Mouse (Mus musculus): ENCODE data around the gene Auts2. TPM values are rescaled to one million over a fixed set of nuclear protein-coding genes. Genes with fewer than 3 reads are reported as not detected.

Gene Auts2
- polyA plus RNA-seq, 1 experiment from 2014 or later, result 7.5 TPM

GRCm38 (mm10) chr5:132073677-132074359, 469.3 kb downstream of the Auts2 start:
- H3K9ac ChIP-seq (ENCODE audit: low read depth, low read length), result no peak overlapping the region
- H3K9me3 ChIP-seq (replicated peaks; ENCODE audit: low read length), result no peaks in the 10 kb centered on the region
- TF ChIP-seq CTCF (IDR thresholded peaks at IDR 0.05; ENCODE audit: low read depth), result no peak
- no peak overlapping the region for H3K4me3 ChIP-seq (replicated peaks; ENCODE audit: low read depth, low read length)
- WGBS, result 20% methylated on average over 10 of the region's 10 CpGs
- no peaks in the 10 kb centered on the region for H3K36me3 ChIP-seq (ENCODE audit: insufficient read depth, low read length)
- peaks cover 30% of the 10 kb centered on the region for H3K4me1 ChIP-seq (replicated peaks; ENCODE audit: insufficient read depth, low read length)
- DNase-seq (ENCODE audit: low spot score), result peak; percentile 56
- H3K4me2 ChIP-seq (ENCODE audit: low read length), result peak overlapping the region; percentile 30
- ATAC-seq (replicated peaks; ENCODE audit: low FRiP score, low read depth), result no peak; the same call in 1 of the 2 replicates
- no peaks in the 10 kb centered on the region for H3K27me3 ChIP-seq (ENCODE audit: insufficient read depth, low read length)
- H3K27ac ChIP-seq, result no peak overlapping the region

- H3K36me3 ChIP-seq (ENCODE audit: insufficient read depth, low read length), result no peaks in the 10 kb centered on the region
- 49% methylated on average over 4 of the region's 4 CpGs for WGBS
- TF ChIP-seq CTCF (IDR thresholded peaks at IDR 0.05; ENCODE audit: low read depth), result no peak
- H3K9ac ChIP-seq (ENCODE audit: low read depth, low read length), result no peak overlapping the region
- no peaks in the 10 kb centered on the region for H3K9me3 ChIP-seq (replicated peaks; ENCODE audit: low read length)
- ATAC-seq (replicated peaks; ENCODE audit: low FRiP score, low read depth), result no peak
- no peaks in the 10 kb centered on the region for H3K27me3 ChIP-seq (ENCODE audit: insufficient read depth, low read length)
- H3K4me2 ChIP-seq (ENCODE audit: low read length), result no peak overlapping the region
- H3K27ac ChIP-seq, result no peak overlapping the region
- H3K4me3 ChIP-seq (replicated peaks; ENCODE audit: low read depth, low read length), result no peak overlapping the region
- H3K4me1 ChIP-seq (replicated peaks; ENCODE audit: insufficient read depth, low read length), result peaks cover 40% of the 10 kb centered on the region
- DNase-seq (ENCODE audit: low spot score), result peak; percentile 76
These were observed 470.8 kb downstream of the Auts2 start for GRCm38 (mm10) chr5:132072356-132072755.

- 36% methylated on average over 10 of the region's 10 CpGs for WGBS
These were observed 475.1 kb downstream of the Auts2 start for GRCm38 (mm10) chr5:132067750-132068739.

GRCm38 (mm10) chr5:132060116-132060515, 483.0 kb downstream of the Auts2 start:
- no peak overlapping the region for H3K4me3 ChIP-seq (replicated peaks; ENCODE audit: low read depth, low read length)
- no peak overlapping the region for H3K9ac ChIP-seq (ENCODE audit: low read depth, low read length)
- no peaks in the 10 kb centered on the region for H3K27me3 ChIP-seq (ENCODE audit: insufficient read depth, low read length)
- H3K4me2 ChIP-seq (ENCODE audit: low read length), result no peak overlapping the region
- ATAC-seq (replicated peaks; ENCODE audit: low FRiP score, low read depth), result no peak
- H3K9me3 ChIP-seq (replicated peaks; ENCODE audit: low read length), result no peaks in the 10 kb centered on the region
- peak; percentile 48 for TF ChIP-seq CTCF (IDR thresholded peaks at IDR 0.05; ENCODE audit: low read depth)
- H3K36me3 ChIP-seq (ENCODE audit: insufficient read depth, low read length), result no peaks in the 10 kb centered on the region
- 94% methylated on average over 6 of the region's 6 CpGs for WGBS
- no peaks in the 10 kb centered on the region for H3K4me1 ChIP-seq (replicated peaks; ENCODE audit: insufficient read depth, low read length)
- no peak for DNase-seq (ENCODE audit: low spot score)
- H3K27ac ChIP-seq, result no peak overlapping the region

More at GRCm38 (mm10) chr5:132067750-132068739, 475.1 kb downstream of the Auts2 start:
- H3K36me3 ChIP-seq (ENCODE audit: insufficient read depth, low read length), result no peaks in the 10 kb centered on the region
- H3K27me3 ChIP-seq (ENCODE audit: insufficient read depth, low read length), result no peaks in the 10 kb centered on the region
- no peaks in the 10 kb centered on the region for H3K9me3 ChIP-seq (replicated peaks; ENCODE audit: low read length)
- no peak overlapping the region for H3K4me3 ChIP-seq (replicated peaks; ENCODE audit: low read depth, low read length)
- DNase-seq (ENCODE audit: low spot score), result peak; percentile 89
- H3K27ac ChIP-seq, result peak overlapping the region; percentile 37; the same call in 1 of the 2 replicates
- H3K9ac ChIP-seq (ENCODE audit: low read depth, low read length), result no peak overlapping the region
- no peak for TF ChIP-seq CTCF (IDR thresholded peaks at IDR 0.05; ENCODE audit: low read depth)
- peaks cover 24% of the 10 kb centered on the region for H3K4me1 ChIP-seq (replicated peaks; ENCODE audit: insufficient read depth, low read length)
- no peak; the same call in 1 of the 2 replicates for ATAC-seq (replicated peaks; ENCODE audit: low FRiP score, low read depth)
- peak overlapping the region; percentile 16; the same call in 1 of the 2 replicates for H3K4me2 ChIP-seq (ENCODE audit: low read length)

- H3K4me1 ChIP-seq (replicated peaks; ENCODE audit: insufficient read depth, low read length), result no peaks in the 10 kb centered on the region
- H3K27me3 ChIP-seq (ENCODE audit: insufficient read depth, low read length), result no peaks in the 10 kb centered on the region
These were observed 490.5 kb downstream of the Auts2 start for GRCm38 (mm10) chr5:132052637-132053036.

GRCm38 (mm10) chr5:132039584-132039983, 503.6 kb downstream of the Auts2 start:
- no peak for TF ChIP-seq CTCF (IDR thresholded peaks at IDR 0.05; ENCODE audit: low read depth)
- H3K27ac ChIP-seq, result no peak overlapping the region

More at GRCm38 (mm10) chr5:132052637-132053036, 490.5 kb downstream of the Auts2 start:
- no peak overlapping the region for H3K9ac ChIP-seq (ENCODE audit: low read depth, low read length)
- no peaks in the 10 kb centered on the region for H3K36me3 ChIP-seq (ENCODE audit: insufficient read depth, low read length)
- no peak for TF ChIP-seq CTCF (IDR thresholded peaks at IDR 0.05; ENCODE audit: low read depth)
- H3K9me3 ChIP-seq (replicated peaks; ENCODE audit: low read length), result no peaks in the 10 kb centered on the region
- H3K4me2 ChIP-seq (ENCODE audit: low read length), result 0 out of 2 replicates have a peak overlapping the region, but pooled peaks have one; percentile 5
- H3K4me3 ChIP-seq (replicated peaks; ENCODE audit: low read depth, low read length), result no peak overlapping the region
- ATAC-seq (replicated peaks; ENCODE audit: low FRiP score, low read depth), result no peak
- peak; percentile 48 for DNase-seq (ENCODE audit: low spot score)
- 49% methylated on average over 13 of the region's 13 CpGs for WGBS
- no peak overlapping the region for H3K27ac ChIP-seq

More at GRCm38 (mm10) chr5:132039584-132039983, 503.6 kb downstream of the Auts2 start:
- H3K9ac ChIP-seq (ENCODE audit: low read depth, low read length), result no peak overlapping the region
- 90% methylated on average over 6 of the region's 6 CpGs for WGBS
- no peaks in the 10 kb centered on the region for H3K9me3 ChIP-seq (replicated peaks; ENCODE audit: low read length)
- H3K4me3 ChIP-seq (replicated peaks; ENCODE audit: low read depth, low read length), result no peak overlapping the region
- no peak overlapping the region for H3K4me2 ChIP-seq (ENCODE audit: low read length)
- no peaks in the 10 kb centered on the region for H3K36me3 ChIP-seq (ENCODE audit: insufficient read depth, low read length)
- no peaks in the 10 kb centered on the region for H3K27me3 ChIP-seq (ENCODE audit: insufficient read depth, low read length)
- no peak for DNase-seq (ENCODE audit: low spot score)
- H3K4me1 ChIP-seq (replicated peaks; ENCODE audit: insufficient read depth, low read length), result no peaks in the 10 kb centered on the region
- no peak for ATAC-seq (replicated peaks; ENCODE audit: low FRiP score, low read depth)

Measured in kidney, postnatal 0 days (tissue).